In the genomic region with DNA sequence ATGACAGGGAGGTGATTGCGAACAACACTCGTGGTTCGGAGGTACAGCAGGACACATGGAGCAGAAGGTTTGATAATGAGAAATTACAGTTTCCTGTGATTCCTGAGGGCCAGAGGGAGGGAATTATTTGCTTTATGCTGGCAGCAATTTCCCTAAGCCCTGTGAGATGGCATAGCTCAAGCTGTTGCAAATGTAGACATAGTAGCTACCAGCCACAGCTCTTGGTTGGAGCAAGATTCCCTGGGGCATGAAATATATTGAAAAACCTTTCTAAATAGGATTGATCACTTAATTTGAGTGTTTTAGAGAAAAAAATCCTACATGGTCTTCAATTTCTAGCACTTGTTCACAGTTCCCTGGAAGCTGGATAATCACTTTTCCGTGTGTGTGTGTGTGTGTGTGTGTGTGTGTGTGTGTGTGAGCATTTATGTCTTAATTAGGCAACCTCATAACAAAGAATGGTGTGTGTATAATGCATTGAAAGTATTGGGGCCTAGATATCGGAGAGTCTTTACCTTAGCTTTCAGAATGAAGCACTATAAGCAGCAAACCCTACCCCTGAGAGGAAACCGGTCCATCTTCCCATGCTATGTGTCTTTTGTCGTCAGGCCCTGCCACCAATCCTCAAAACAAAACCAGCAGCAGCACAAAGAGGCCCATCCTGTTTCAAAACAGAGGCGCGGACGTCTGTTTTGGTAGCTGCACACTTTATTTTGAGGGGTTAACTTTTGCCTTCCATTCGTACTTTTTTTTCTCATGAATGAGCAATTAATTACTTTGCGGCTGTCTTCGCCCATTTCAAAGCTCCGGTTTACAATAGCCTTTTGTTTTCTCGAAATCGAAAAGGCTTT, we compare ENCODE assay signal across 14 mouse cellular contexts.
DNase-seq lines count a peak whose midpoint lies in the region; ATAC-seq and TF ChIP-seq lines count a peak whose summit lies in the region.
"Had no signal": no experiment of that assay in that cellular context is flagged by ENCODE, and none has a peak within 500 bp of the region (broad histone marks: within the 10 kb centered on the region; RNA-seq: fewer than 3 reads in every experiment).

No protein-coding gene starts in this region.

- ATAC-seq in forebrain, embryonic 15.5 days (replicated peaks) = 0 out of 2 replicates have a peak, but pooled peaks have one; percentile 60
- peak; percentile 44; the same call in 1 of the 2 replicates for ATAC-seq in midbrain, embryonic 12.5 days (ENCODE audit: low FRiP score, low read depth)
- no peak for ATAC-seq in stomach, embryonic 14.5 days (ENCODE audit: insufficient number of reproducible peaks, insufficient read depth, low FRiP score, low read depth)
- no peak for ATAC-seq in kidney, embryonic 14.5 days (ENCODE audit: low FRiP score, low TSS enrichment)
- ATAC-seq: liver, postnatal 0 days had no signal

- WGBS in cerebellum, adult 2 months = 23% methylated on average over 16 of the region's 16 CpGs
- WGBS in forebrain, embryonic 15.5 days = 11% methylated on average over 16 of the region's 16 CpGs
- 21% methylated on average over 16 of the region's 16 CpGs for WGBS in midbrain, embryonic 12.5 days
- 39% methylated on average over 16 of the region's 16 CpGs for WGBS in stomach, embryonic 14.5 days
- 51% methylated on average over 16 of the region's 16 CpGs for WGBS in kidney, embryonic 14.5 days

- H3K9ac ChIP-seq in forebrain, embryonic 15.5 days (replicated peaks) = no peak overlapping the region
- H3K9ac ChIP-seq in midbrain, embryonic 12.5 days (replicated peaks) = no peak overlapping the region
- no peak overlapping the region for H3K9ac ChIP-seq in stomach, embryonic 14.5 days (replicated peaks; ENCODE audit: low read depth, low read length)
- H3K9ac ChIP-seq in kidney, embryonic 14.5 days (ENCODE audit: low read depth, low read length) = no peak overlapping the region
- H3K9ac ChIP-seq: liver, postnatal 0 days had no signal

- no peaks in the 10 kb centered on the region for H3K9me3 ChIP-seq in forebrain, embryonic 15.5 days
- H3K9me3 ChIP-seq in midbrain, embryonic 12.5 days = no peaks in the 10 kb centered on the region
- no peaks in the 10 kb centered on the region for H3K9me3 ChIP-seq in stomach, embryonic 14.5 days (ENCODE audit: control insufficient read depth, low read depth, low read length)
- no peaks in the 10 kb centered on the region for H3K9me3 ChIP-seq in kidney, embryonic 14.5 days (ENCODE audit: control insufficient read depth, low read length)

- 0 out of 2 replicates have a peak overlapping the region, but pooled peaks have one; percentile 2 for H3K4me2 ChIP-seq in forebrain, embryonic 15.5 days (replicated peaks)
- H3K4me2 ChIP-seq in midbrain, embryonic 12.5 days (replicated peaks) = peak overlapping the region; percentile 35
- H3K4me2 ChIP-seq in stomach, embryonic 14.5 days (replicated peaks; ENCODE audit: low read depth, low read length) = 0 out of 2 replicates have a peak overlapping the region, but pooled peaks have one; percentile 5
- H3K4me2 ChIP-seq in kidney, embryonic 14.5 days (replicated peaks; ENCODE audit: low read depth, low read length) = no peak overlapping the region

- no peaks in the 10 kb centered on the region for H3K36me3 ChIP-seq in forebrain, embryonic 15.5 days
- no peaks in the 10 kb centered on the region for H3K36me3 ChIP-seq in midbrain, embryonic 12.5 days
- no peaks in the 10 kb centered on the region for H3K36me3 ChIP-seq in stomach, embryonic 14.5 days (ENCODE audit: control insufficient read depth, insufficient read depth, low read length)
- H3K36me3 ChIP-seq in kidney, embryonic 14.5 days (ENCODE audit: control insufficient read depth, insufficient read depth, low read length) = no peaks in the 10 kb centered on the region

- DNase-seq in cerebellum, postnatal 10 days = peak; percentile 16 to 21
- no peak for DNase-seq in cerebellum, adult 2 months
- no peak for DNase-seq in natural killer cell, adult 2 months (ENCODE audit: low spot score in 2 of 2)
- DNase-seq in thymus, postnatal 4 days = no peak
- DNase-seq: adrenal gland, postnatal 14 days; cerebellum, adult 8-10 months; left cerebral cortex, postnatal 4 days; liver, postnatal 0 days; right cerebral cortex, postnatal 4 days; thymus, adult 18-20 months had no signal

- H3K4me1 ChIP-seq in cerebellum, adult 2 months (ENCODE audit: control insufficient read depth, insufficient read depth, low read length) = no peaks in the 10 kb centered on the region
- H3K4me1 ChIP-seq in forebrain, embryonic 15.5 days = peaks cover 19% of the 10 kb centered on the region
- peaks cover 12% of the 10 kb centered on the region for H3K4me1 ChIP-seq in midbrain, embryonic 12.5 days
- peaks cover 7% of the 10 kb centered on the region; the same call in 1 of the 2 replicates for H3K4me1 ChIP-seq in stomach, embryonic 14.5 days (ENCODE audit: control insufficient read depth, insufficient read depth, low read length)
- no peaks in the 10 kb centered on the region for H3K4me1 ChIP-seq in kidney, embryonic 14.5 days (ENCODE audit: control insufficient read depth, insufficient read depth, low read length)

- no peak for TF ChIP-seq POLR2A in cerebellum, adult 2 months (IDR thresholded peaks at IDR 0.05; ENCODE audit: borderline replicate concordance, insufficient read depth, low read length)

- H3K27ac ChIP-seq in cerebellum, adult 2 months (ENCODE audit: insufficient read depth, low read length) = no peak overlapping the region
- H3K27ac ChIP-seq in forebrain, embryonic 15.5 days (replicated peaks) = peak overlapping the region; percentile 53
- H3K27ac ChIP-seq in midbrain, embryonic 12.5 days (replicated peaks) = no peak overlapping the region
- H3K27ac ChIP-seq in stomach, embryonic 14.5 days (ENCODE audit: low read length) = peak overlapping the region; percentile 71; the same call in 1 of the 2 replicates
- H3K27ac ChIP-seq in kidney, embryonic 14.5 days (ENCODE audit: low read depth, low read length) = no peak overlapping the region

- no peak for TF ChIP-seq CTCF in cerebellum, adult 2 months (IDR thresholded peaks at IDR 0.05; ENCODE audit: borderline replicate concordance, insufficient read depth, low read depth, low read length)

- H3K27me3 ChIP-seq in cerebellum, adult 2 months (ENCODE audit: control insufficient read depth, insufficient read depth, low read length) = no peaks in the 10 kb centered on the region
- H3K27me3 ChIP-seq in forebrain, embryonic 15.5 days = no peaks in the 10 kb centered on the region
- no peaks in the 10 kb centered on the region for H3K27me3 ChIP-seq in midbrain, embryonic 12.5 days
- no peaks in the 10 kb centered on the region for H3K27me3 ChIP-seq in stomach, embryonic 14.5 days (ENCODE audit: control insufficient read depth, insufficient read depth, low read length)
- no peaks in the 10 kb centered on the region for H3K27me3 ChIP-seq in kidney, embryonic 14.5 days (ENCODE audit: control insufficient read depth, insufficient read depth, low read length)

- no peak overlapping the region for H3K4me3 ChIP-seq in cerebellum, adult 2 months (replicated peaks; ENCODE audit: insufficient read depth, low read depth, low read length)
- no peak overlapping the region for H3K4me3 ChIP-seq in forebrain, embryonic 15.5 days
- 0 out of 2 replicates have a peak overlapping the region, but pooled peaks have one; percentile 0 for H3K4me3 ChIP-seq in midbrain, embryonic 12.5 days
- H3K4me3 ChIP-seq in stomach, embryonic 14.5 days (ENCODE audit: low read depth, low read length) = no peak overlapping the region
- H3K4me3 ChIP-seq in kidney, embryonic 14.5 days (ENCODE audit: low read length) = no peak overlapping the region

Comparison
In these comparisons a context has a peak if more than half of its experiments do, and no peak if none do; other contexts are left out.
1. DNase-seq: peak in cerebellum, postnatal 10 days (2 of 2); none in cerebellum, adult 2 months (0 of 2), natural killer cell, adult 2 months (0 of 2) and thymus, postnatal 4 days (single experiment).
2. H3K27ac ChIP-seq: peak in forebrain, embryonic 15.5 days (single experiment) and stomach, embryonic 14.5 days (single experiment); none in cerebellum, adult 2 months (single experiment), midbrain, embryonic 12.5 days (single experiment) and kidney, embryonic 14.5 days (single experiment).
3. ATAC-seq: peak in forebrain, embryonic 15.5 days (single experiment) and midbrain, embryonic 12.5 days (single experiment); none in stomach, embryonic 14.5 days (single experiment) and kidney, embryonic 14.5 days (single experiment).